Mouse (Mus musculus): ENCODE measurements at regions not wholly inside any gene's neighbourhood (a gene's known extent, or its start where the extent isn't known, plus 50 kb on each side); places are given as distances from the start of the nearest gene placed in this dataset.

- TF ChIP-seq CTCF (IDR thresholded peaks at IDR 0.05; ENCODE audit: low read depth) (no peak), EP300 (IDR thresholded peaks at IDR 0.05; ENCODE audit: low read depth) (no peak)
Measured at GRCm38 (mm10) chr13:32593131-32593530, 190.6 kb downstream of the Mylk4 start.

Data from liver, postnatal 0 days (tissue).